Mouse (Mus musculus) ES-E14 (cell line): Measurements from ENCODE around the gene Dand5.

Experiments used
- HCFC1 ChIP-seq: IDR thresholded peaks from 2 replicates; pipeline ENCODE4 v1.6.1; 2012; ENCODE audit warnings: low read length, inconsistent platforms, borderline replicate concordance; ENCODE audit not compliant: insufficient read depth
- ZC3H11A ChIP-seq: IDR thresholded peaks from 2 replicates; pipeline ENCODE4 v1.6.1; 2012; ENCODE audit warnings: low read depth, mild to moderate bottlenecking, inconsistent platforms, low read length, borderline replicate concordance

DNA sequence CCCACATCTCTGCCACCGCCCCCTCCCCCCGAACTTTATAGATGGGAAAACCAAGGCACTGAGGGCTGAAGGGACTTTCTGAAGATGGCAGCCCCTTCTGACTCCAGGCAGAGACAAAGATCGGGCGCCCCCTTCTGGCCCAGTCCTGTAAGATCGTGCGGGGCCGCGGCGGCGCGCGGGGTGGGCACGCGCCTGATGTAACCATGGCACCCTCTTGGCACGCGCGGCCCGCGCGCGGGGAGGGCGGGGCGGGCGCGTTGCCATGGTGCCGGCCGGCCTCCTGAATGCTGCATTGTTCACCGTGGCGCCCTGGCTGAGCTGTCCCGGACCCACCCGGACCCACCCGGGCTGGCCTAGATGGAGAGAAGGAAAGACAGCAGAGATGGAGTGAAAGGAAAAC, 11.7 kb downstream of the Dand5 start:
- TF ChIP-seq HCFC1 = no peak
- no peak for TF ChIP-seq ZC3H11A
